Mouse (Mus musculus): ENCODE measurements around the gene Slc6a13. TPM values are rescaled to one million over a fixed set of nuclear protein-coding genes. Genes with fewer than 3 reads are reported as not detected.

The Slc6a13 gene
- total RNA-seq (2021) = 10 to 100 TPM; 14.5 to 17.8 TPM

DNA sequence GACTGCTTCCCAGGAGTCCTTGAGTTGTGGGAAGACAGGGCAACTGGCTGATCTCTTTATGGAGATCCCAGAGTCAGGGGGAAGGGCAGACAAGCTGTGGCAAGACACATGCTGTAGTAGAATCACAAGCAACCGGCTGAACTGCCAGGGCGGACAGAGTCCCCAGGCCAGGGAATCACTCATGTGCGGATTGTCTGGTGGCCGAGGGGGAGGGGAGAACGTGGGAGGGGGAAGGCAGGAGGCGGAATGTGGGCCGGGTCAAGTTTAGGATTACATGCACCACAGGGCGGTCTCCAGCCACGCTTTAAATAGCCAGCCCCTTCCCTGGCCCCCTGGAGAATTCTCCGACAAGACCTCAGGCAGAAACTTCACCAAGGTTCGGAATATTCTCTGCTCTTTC is at the start of gene Slc6a13:
Slc6a13 (plus strand) TSS at position 274 of the 400 bp plus-strand sequence.
- peak in 1 of 2 experiments; percentile 74 for DNase-seq (ENCODE audit: extremely low spot score in 1 of 2, low spot score in 2 of 2)
- intact Hi-C loops (cut with DNase I) = no loop called here

DNA sequence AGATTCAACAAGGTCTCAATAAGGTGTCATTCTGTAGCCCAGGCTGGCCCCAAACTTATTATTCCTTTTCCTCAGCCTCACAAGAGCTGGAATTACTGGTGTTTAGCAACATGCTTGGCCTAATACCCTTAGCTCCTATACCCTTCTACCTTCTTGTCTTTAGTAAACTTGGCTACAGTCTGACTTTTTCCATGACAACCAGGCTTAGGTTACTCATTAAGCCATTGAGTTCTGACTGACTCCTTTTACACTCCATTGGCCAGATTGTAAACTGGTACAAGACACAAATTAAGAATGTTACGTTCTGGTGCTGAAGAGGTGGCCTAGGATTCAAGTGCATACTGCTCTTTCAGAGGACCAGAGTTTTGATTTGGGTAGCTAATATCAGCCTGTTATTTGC is 49.6 kb upstream of the Slc6a13 start:
- DNase-seq (ENCODE audit: extremely low spot score in 1 of 2, low spot score in 2 of 2) = no peak
- intact Hi-C loops (cut with DNase I) = no loop called here

DNA sequence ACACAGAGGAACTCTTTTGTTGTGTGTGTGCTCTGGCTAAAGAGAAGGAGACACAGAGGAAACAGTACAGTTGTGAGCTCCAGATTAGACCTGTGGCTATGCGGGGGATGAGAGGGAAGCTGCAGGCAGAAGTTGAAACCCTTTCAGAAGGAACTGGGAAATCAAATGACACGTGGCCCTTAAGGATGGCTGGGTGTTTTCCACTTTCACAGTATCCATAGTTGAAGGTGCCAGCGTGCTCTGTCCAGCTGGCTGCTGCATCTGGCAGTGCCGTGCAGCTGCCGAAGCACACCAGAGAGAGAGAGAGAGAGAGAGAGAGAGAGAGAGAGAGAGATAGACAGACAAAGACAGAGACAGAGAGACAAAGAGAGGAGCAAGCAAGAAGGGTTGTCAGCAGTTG is 48.8 kb upstream of the Slc6a13 start:
- intact Hi-C loops (cut with DNase I) = no loop called here
- DNase-seq (ENCODE audit: extremely low spot score in 1 of 2, low spot score in 2 of 2) = no peak

DNA sequence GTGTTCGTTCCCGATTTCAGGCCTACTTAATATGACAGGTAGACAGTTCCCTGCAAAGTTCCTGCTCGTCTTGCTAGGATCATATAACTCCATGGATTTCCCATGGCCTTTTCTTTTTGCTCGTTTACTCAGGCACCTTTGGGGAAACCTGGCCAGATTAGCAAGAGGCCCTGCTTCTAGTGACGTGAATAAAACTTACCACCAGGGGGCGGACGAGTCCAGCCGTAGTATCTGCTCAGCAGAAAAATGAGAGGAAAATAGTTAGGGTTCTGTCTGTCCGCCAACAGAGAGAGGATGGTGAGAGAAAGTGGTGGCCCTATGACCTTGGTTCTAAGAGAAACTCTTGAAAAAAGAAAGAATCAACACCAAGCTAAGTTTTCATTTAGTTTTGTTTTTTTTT is 39.5 kb upstream of the Slc6a13 start:
- DNase-seq (ENCODE audit: extremely low spot score in 1 of 2, low spot score in 2 of 2) = peak; percentile 67 to 76
- intact Hi-C loops (cut with DNase I) = no loop called here

DNA sequence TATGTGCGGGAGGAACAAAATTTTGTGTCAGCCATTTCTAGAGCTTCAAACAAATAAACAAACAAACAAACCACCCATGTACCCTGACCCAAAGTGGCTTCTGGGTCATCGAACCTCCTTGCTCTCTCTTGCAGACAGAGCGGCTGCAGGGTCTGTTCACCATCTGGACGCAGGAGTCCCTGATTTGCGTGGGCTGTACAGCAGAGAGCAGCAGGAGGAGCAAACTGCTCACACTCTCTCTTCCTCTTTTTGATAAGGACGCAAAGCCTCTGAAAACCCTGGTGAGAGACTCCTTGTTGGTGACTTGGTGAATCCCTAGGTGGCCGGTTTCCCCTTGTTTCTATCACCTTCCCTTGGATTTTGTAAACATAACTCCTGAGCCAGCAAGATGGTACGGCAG is 38.8 kb upstream of the Slc6a13 start:
- intact Hi-C loops (cut with DNase I) = no loop called here
- DNase-seq (ENCODE audit: extremely low spot score in 1 of 2, low spot score in 2 of 2) = no peak

DNA sequence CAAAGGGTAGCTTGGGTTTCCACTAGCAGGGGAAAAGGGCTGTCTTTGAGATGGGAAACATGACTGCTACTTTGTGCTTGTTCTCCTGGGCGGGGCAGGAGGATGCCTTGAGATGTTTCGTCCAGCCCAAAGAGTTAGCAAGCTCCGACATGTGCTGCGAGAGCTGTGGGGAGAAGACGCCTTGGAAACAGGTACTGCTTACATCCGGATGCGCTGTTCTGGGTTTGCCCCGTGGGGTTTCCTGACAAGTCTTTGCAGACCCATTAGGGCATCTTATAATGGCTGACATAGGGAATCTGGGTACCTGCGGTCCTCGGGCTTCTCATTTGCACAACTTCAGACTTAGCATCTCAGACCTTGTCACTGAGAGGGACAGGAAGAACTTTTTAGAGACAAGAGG is 38.0 kb upstream of the Slc6a13 start:
- intact Hi-C loops (cut with DNase I) = no loop called here
- DNase-seq (ENCODE audit: extremely low spot score in 1 of 2, low spot score in 2 of 2) = no peak

DNA sequence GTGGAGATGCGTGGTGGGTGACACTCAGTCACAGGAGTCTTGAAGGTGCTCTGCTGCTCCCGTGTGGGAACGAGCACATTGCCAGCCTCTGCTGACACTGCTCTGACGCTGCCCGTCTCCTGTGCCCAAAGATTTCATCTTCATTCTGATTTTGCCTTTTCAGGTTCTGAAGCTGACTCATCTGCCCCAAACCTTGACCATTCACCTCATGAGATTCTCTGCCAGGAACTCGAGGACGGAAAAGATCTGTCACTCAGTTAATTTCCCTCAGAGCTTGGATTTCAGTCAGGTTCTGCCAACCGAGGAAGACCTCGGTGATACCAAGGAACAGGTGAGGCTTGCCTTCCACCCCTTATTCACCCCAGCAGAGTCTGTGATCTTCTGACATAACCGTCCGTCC is 37.5 kb upstream of the Slc6a13 start:
- intact Hi-C loops (cut with DNase I) = no loop called here
- no peak for DNase-seq (ENCODE audit: extremely low spot score in 1 of 2, low spot score in 2 of 2)

DNA sequence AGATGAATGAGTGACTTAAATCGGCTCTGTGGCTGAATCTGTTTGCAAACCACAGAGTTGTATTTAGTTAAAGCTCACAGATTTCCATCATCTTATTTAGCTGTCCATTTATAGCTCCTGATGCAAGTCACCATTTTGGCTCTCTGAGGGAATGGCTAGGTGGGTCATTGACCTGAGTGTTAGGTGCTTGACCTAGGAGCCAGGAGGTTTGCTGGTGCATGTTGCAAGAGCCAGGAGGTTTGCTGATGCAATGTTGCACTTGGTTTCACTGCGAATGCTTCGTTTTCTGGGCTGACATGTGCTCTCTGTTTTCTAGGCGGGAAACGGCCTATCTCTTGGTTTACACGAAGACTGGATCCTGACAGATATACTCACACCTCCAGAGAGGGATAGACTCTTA is 29.9 kb upstream of the Slc6a13 start:
- intact Hi-C loops (cut with DNase I) = loop anchor here (5.0 kb wide), 1 partner anchor 262 kb away; no protein-coding TSS in a partner anchor
- DNase-seq (ENCODE audit: extremely low spot score in 1 of 2, low spot score in 2 of 2) = no peak

DNA sequence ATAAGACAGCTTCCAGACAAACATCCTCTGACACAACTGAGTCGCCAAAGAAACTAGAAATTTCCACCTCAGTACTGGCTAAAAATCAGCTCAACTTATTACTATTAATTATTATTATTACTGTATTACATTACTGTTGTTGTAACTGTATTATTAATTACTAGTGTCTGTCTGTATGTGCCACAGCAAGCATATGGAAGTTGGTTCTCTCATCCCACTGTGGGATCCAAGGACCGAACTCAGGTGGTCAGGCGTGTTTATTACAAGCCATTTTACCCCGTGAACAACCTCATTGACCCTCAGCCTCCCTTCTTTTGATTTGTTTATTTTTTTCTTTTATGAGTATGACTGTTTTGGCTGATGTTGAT is 28.3 kb upstream of the Slc6a13 start:
- intact Hi-C loops (cut with DNase I) = loop anchor here (5.0 kb wide), 1 partner anchor 261 kb away; no protein-coding TSS in a partner anchor
- DNase-seq (ENCODE audit: extremely low spot score in 1 of 2, low spot score in 2 of 2) = no peak

DNA sequence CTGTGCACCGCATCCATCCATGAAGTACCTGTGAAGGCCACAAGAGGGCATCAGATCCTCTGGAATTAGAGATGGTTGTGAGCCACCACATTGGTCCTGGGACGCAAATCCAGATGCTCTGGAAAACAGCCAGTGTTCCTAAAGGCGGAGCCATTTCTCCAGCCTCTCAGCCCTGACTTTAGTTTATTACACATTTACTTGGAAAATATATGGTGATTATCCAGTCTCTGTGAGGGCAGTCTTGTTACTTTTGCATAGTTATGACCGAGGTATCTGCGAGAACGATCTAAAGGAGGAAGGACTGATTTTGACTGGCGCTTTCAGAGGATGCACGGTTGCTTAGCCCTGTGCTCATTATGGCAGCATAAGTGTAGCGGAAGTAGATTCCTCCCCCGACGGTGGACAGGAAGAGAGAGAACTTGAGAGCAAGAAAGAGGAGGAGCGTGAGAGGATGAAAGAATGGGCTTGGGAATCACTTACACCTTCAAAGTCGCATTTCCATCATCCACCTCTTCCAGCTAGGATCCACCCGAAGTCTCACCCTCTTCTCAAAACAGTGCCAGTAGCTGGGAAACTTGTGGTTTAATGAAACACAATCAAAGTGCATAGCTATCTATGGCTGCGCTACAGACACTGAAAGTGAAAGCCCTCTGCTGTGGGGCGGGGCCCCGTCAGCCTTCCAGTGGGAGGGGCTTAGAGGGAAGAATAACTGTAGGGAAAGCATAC is 27.8 kb upstream of the Slc6a13 start:
- intact Hi-C loops (cut with DNase I) = loop anchor here (5.0 kb wide), 1 partner anchor 260 kb away; no protein-coding TSS in a partner anchor
- DNase-seq (ENCODE audit: extremely low spot score in 1 of 2, low spot score in 2 of 2) = peak; percentile 79 to 81

DNA sequence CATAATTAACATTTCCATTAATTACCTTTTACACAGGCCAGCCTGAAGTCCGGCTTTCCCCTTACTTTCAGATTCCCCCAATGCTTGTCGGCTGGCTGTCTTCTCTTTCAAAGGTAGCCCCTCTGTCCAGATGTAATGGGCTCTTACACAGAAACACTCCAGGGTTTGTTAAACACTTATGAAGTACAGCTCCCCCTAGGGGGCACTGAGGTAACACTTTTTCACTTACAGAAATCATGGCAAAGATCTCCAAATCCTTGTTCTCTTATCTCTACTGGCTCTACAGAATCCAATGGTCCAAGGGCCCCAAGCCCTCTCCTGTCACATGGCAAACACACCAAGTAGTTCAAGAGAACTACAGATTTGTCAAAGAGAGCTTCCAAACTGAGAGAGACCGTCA is 25.7 kb upstream of the Slc6a13 start:
- DNase-seq (ENCODE audit: extremely low spot score in 1 of 2, low spot score in 2 of 2) = no peak

DNA sequence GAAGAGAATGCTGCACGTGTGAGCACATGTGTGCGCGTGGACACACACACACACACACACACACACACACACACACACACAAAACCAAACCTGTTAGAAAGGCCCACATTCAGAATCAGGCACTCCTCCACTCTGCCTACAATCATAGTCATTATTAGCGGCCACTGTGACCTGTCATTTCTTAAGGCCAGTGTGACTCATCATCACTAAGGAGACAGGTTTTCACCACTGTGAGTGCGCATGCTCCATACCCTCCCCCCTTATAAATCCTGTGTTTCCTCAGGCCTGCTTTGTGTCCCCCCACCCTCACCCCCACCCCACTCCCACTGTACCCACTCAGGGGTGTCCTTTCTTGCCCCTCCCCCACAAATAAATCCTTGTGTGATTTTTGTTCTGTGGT is 15.9 kb upstream of the Slc6a13 start:
- intact Hi-C loops (cut with DNase I) = no loop called here
- no peak for DNase-seq (ENCODE audit: extremely low spot score in 1 of 2, low spot score in 2 of 2)

More for the DNA sequence above, 25.7 kb upstream of the Slc6a13 start:
- intact Hi-C loops (cut with DNase I) = loop anchor here (5.0 kb wide), 1 partner anchor 258 kb away; no protein-coding TSS in a partner anchor

DNA sequence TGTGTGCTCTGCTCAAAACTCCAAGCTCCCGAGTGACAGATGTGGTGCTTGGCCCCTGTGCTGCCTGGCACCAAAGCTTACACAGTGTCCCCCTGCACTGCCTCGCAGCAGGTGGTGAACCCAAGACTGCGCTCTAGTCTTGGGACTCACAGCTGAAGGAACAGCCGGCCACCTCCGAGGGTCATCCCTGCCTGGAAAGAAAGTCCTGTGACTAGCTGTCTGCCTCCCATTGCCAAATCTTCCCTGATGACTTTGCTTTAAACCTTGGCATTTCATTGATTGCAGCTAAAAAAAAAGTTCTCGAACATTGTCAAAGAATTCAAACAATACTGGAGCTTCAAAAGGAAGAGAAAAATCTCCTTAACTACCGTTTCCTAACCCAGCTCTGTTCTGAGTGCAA is 710 bp upstream of the Slc6a13 start:
- intact Hi-C loops (cut with DNase I) = no loop called here
- DNase-seq (ENCODE audit: extremely low spot score in 1 of 2, low spot score in 2 of 2) = no peak

DNA sequence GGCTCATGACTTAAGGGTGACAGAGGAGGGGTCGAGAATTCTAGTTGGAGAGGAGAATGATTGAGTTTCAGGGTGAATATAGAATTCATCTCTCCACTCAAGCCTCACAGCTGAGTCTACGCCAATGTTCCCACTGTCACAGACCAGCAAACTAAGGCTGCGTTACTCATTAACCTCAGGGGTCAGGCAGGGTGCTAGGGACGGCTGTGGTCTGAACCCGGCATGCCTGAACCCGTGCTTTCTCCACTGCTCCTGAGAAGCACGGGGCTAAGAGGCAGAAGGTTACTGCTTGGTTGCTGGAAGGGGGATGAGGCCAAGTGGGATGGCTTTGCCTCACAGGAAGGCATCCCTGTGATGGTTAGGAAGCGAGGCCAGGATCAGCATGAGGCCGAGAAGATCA is 477 bp downstream of the Slc6a13 start:
- DNase-seq (ENCODE audit: extremely low spot score in 1 of 2, low spot score in 2 of 2) = no peak
- intact Hi-C loops (cut with DNase I) = no loop called here

DNA sequence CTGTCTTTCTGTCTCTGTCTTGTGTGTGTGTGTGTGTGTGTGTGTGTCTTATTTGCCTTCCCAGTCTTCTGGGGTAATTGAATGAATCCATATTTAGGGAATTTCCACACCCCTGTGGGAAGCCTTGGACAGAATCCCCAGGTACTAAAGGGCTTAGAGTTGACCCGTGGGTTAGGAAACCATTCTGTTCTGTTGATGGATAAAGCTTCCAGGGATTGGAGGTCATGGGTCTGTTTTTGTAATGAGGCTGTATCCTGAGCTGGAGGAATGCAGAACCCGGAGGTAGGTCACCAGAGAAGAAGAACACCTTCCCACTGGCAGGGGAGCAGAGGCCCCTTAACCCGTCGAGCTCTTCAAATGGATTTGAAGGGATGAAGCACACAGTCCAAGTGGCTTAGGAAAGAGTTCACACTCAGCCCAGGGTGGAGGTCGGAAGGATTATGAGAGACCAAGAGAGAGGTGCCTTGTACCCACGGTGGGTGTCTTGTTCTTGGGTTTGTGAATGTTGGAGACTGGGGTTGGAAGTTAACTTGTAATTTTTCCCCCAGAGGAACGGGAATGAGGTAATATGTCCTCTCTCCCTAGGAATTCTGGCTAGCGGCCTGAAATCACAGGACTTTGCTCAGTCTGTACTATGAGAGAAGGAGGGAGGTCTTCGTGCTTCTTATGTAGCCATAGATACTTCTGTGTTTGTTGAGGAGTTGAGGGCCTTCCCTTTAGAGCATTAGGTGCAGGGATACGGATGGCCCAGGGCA is 3.6 kb downstream of the Slc6a13 start:
- DNase-seq (ENCODE audit: extremely low spot score in 1 of 2, low spot score in 2 of 2) = peak in 1 of 2 experiments; percentile 45
- intact Hi-C loops (cut with DNase I) = no loop called here

DNA sequence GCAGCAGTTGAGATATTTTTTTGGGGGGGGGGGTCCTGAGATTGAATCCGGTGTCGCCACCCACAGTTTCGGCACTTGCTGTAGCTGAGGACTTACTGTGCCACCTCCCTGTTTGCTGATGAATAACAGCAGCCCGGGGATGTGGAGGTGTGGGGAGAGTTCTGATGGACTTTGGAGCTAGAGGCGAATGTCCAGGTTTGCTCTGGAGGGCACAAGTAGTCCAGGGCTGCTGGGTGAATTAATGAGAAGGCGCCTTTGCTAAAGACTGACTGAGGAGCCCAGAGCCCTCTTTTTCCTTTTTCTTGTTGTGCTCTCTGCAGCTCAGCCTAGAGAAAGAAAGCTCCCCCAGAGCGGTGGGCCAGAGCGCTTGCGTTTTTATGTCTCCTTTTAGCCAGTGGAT is 4.6 kb downstream of the Slc6a13 start:
- intact Hi-C loops (cut with DNase I) = no loop called here
- DNase-seq (ENCODE audit: extremely low spot score in 1 of 2, low spot score in 2 of 2) = no peak

DNA sequence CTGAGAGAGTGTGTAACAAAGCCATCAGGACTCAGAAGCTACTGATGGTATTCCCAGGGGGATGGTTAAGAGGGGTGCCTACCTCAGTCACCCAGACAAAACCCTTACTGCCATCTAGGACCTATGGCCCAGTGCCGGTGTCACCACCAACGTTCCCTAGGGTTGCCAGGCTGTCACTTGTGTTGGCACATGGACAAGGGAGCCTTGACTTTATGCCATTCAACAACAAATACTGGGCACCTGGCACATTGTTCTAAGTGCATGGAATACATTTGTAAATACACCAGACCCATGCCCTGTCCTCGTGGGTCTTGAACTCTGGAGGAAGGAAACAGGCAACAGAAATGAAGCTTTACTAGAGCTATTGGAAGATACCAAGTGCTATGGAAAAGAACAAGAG is 5.5 kb downstream of the Slc6a13 start:
- intact Hi-C loops (cut with DNase I) = no loop called here
- no peak for DNase-seq (ENCODE audit: extremely low spot score in 1 of 2, low spot score in 2 of 2)

DNA sequence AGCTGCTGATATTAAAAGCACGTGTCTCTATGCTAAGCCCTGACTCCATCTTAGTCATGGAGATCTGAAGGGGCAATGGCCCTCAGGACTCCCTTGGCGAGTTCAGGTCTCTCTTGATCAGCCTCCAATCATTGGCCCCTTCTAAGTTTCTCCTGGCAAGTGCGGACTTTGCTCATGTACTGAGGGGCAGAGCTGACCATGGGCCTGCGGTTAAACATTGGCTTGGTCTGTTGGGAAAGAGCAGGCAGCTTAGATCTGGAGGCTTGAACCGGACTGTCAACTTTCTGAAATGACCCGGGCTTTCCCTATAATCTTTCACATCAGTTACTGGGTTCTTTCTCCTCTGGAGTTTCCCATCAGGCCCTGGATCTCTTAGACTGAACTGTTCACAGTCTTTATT is 11.0 kb downstream of the Slc6a13 start:
- no peak for DNase-seq (ENCODE audit: extremely low spot score in 1 of 2, low spot score in 2 of 2)
- intact Hi-C loops (cut with DNase I) = no loop called here

DNA sequence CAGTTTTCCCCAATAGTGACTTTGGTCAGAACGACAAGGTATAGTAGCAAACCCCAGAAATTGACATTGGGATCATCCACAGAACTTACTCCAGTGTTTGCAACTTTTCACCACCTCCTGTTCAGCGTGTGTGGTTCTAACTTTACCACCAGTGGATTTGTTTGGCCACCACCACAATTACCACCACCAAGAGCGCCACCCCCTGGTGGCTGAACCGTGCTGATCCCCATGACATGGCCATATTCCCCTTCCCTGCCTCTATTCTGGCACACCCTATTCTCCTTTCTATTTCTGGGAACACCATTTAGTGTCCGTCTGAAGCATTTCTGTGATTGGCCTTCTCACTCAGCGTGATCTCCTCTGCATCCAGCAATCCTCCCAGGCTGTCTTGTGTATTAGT is 19.1 kb downstream of the Slc6a13 start:
- DNase-seq (ENCODE audit: extremely low spot score in 1 of 2, low spot score in 2 of 2) = no peak
- intact Hi-C loops (cut with DNase I) = no loop called here

DNA sequence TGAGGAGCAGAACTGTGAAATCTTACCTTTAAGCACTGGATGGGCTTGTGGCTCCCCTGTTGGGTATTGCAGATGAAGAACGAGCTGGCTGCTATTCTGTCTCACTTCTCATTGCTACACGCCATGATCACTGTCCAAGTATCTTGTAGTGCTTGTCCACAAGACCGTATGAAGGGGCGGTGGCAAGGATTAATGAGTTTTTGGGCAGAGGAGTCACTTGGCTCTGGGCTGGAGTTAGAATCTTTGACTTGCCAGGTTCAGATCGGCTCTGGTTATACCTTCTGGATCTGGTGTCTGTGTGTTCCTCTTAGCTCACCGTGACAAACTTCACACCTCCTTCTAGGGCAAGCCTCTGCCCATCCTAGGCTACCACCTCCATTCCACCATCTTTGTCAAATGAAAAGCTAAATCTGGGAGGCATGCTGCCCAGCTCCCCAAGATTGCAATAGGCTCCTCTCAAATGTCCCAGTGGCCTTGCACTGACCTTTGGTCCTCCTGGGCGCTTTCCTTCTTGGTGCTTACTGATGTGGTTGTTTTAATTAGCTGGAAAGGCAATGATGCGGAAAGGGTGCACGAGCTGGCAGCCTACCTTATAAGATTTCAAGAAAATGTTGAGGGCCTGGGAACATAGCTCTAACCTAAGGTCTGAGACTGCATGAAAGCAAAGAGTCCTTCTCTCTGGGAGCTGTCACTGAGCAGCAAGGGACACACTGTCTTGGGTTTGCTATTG is 22.5 kb downstream of the Slc6a13 start:
- intact Hi-C loops (cut with DNase I) = no loop called here
- DNase-seq (ENCODE audit: extremely low spot score in 1 of 2, low spot score in 2 of 2) = no peak
